ENCODE assay signal across 19 mouse cellular contexts in the genomic region with DNA sequence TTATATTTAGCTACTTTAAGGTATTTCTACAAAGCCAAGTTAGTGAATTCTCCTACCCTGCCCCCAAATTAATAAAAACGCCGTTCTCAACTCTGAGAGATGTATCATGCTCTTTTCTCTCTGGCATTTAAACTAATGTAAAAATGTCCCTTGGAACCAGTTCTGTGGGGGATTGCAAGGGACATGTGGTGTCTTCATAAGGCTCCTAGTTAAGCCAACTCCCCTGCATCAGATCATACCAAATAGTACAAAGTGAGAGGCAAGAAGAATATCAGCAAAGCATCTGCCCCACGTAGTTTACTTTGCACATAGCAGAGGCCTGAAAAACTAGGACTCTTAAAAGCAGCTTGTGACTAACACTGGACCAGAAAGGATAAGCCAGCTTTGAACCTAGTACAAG. TPM values are rescaled to one million over a fixed set of nuclear protein-coding genes. Genes with fewer than 3 reads are reported as not detected.
DNase-seq lines count a peak whose midpoint lies in the region; ATAC-seq and TF ChIP-seq lines count a peak whose summit lies in the region.
"Had no signal": no experiment of that assay in that cellular context is flagged by ENCODE, and none has a peak within 500 bp of the region (broad histone marks: within the 10 kb centered on the region; RNA-seq: fewer than 3 reads in every experiment).

No protein-coding gene starts in this region.

- peak overlapping the region; percentile 83 for H3K27ac ChIP-seq in left cerebral cortex, adult 2 months
- no peak overlapping the region for H3K27ac ChIP-seq in limb, embryonic 11.5 days (replicated peaks; ENCODE audit: low read depth, low read length)
- no peak overlapping the region for H3K27ac ChIP-seq in midbrain, embryonic 14.5 days (replicated peaks; ENCODE audit: low read depth, low read length)
- H3K27ac ChIP-seq: hindbrain, embryonic 10.5 days; limb, embryonic 15.5 days; liver, embryonic 15.5 days; macrophage; midbrain, embryonic 10.5 days had no signal

- H3K9ac ChIP-seq in limb, embryonic 11.5 days (ENCODE audit: low read length): no peak overlapping the region
- H3K9ac ChIP-seq in midbrain, embryonic 14.5 days (replicated peaks; ENCODE audit: low read length): no peak overlapping the region
- H3K9ac ChIP-seq: limb, embryonic 15.5 days; liver, embryonic 15.5 days had no signal

- TF ChIP-seq CTCF in left cerebral cortex, adult 2 months (IDR thresholded peaks at IDR 0.05): no peak

- no peaks in the 10 kb centered on the region for H3K27me3 ChIP-seq in limb, embryonic 11.5 days (ENCODE audit: control insufficient read depth, insufficient read depth, low read length)
- no peaks in the 10 kb centered on the region for H3K27me3 ChIP-seq in midbrain, embryonic 14.5 days (ENCODE audit: control insufficient read depth, insufficient read depth, low read length)
- H3K27me3 ChIP-seq: limb, embryonic 15.5 days; liver, embryonic 15.5 days had no signal

- no peak overlapping the region for H3K4me3 ChIP-seq in left cerebral cortex, adult 2 months
- no peak overlapping the region for H3K4me3 ChIP-seq in limb, embryonic 11.5 days (ENCODE audit: low read depth, low read length)
- H3K4me3 ChIP-seq in midbrain, embryonic 14.5 days (replicated peaks; ENCODE audit: low read depth, low read length): no peak overlapping the region
- H3K4me3 ChIP-seq: hindbrain, embryonic 10.5 days; limb, embryonic 15.5 days; liver, embryonic 15.5 days; midbrain, embryonic 10.5 days had no signal

- DNase-seq in heart, adult 11 months: peak; percentile 41
- no peak for DNase-seq in heart, adult 8-10 months (ENCODE audit: low spot score)
- peak in 1 of 2 experiments; percentile 7 for DNase-seq in left cerebral cortex, adult 2 months (ENCODE audit: extremely low spot score in 1 of 2, low spot score in 2 of 2)
- no peak for DNase-seq in left cerebral cortex, postnatal 4 days
- peak; percentile 53 to 55 for DNase-seq in frontal cortex, adult 2 months (ENCODE audit: extremely low spot score in 1 of 2, low spot score in 1 of 2)
- DNase-seq in limb, embryonic 11.5 days (ENCODE audit: low spot score): peak; percentile 8
- DNase-seq in spleen, adult 12 weeks (ENCODE audit: low spot score): no peak
- no peak for DNase-seq in midbrain, embryonic 14.5 days
- DNase-seq: cerebellum, adult 18-20 months; kidney, adult 9 months; kidney, postnatal 25 days; thymus, postnatal 14 days had no signal

- no peak for ATAC-seq in limb, embryonic 11.5 days (ENCODE audit: insufficient number of reproducible peaks, low FRiP score, low TSS enrichment, low read depth)
- no peak for ATAC-seq in midbrain, embryonic 14.5 days (ENCODE audit: low FRiP score, low TSS enrichment)
- ATAC-seq: forebrain, embryonic 16.5 days had no signal

- H3K9me3 ChIP-seq in limb, embryonic 11.5 days (ENCODE audit: control insufficient read depth, low read length): no peaks in the 10 kb centered on the region
- H3K9me3 ChIP-seq in midbrain, embryonic 14.5 days (ENCODE audit: control insufficient read depth, low read length): no peaks in the 10 kb centered on the region
- H3K9me3 ChIP-seq: hindbrain, embryonic 10.5 days; limb, embryonic 15.5 days; liver, embryonic 15.5 days; midbrain, embryonic 10.5 days had no signal

- H3K36me3 ChIP-seq in limb, embryonic 11.5 days (ENCODE audit: control insufficient read depth, insufficient read depth, low read length): no peaks in the 10 kb centered on the region
- no peaks in the 10 kb centered on the region for H3K36me3 ChIP-seq in midbrain, embryonic 14.5 days (ENCODE audit: control insufficient read depth, insufficient read depth, low read length)
- H3K36me3 ChIP-seq: hindbrain, embryonic 10.5 days; limb, embryonic 15.5 days; liver, embryonic 15.5 days; midbrain, embryonic 10.5 days had no signal

- no peaks in the 10 kb centered on the region for H3K4me1 ChIP-seq in limb, embryonic 11.5 days (ENCODE audit: control insufficient read depth, insufficient read depth, low read length)
- H3K4me1 ChIP-seq in midbrain, embryonic 14.5 days (ENCODE audit: control insufficient read depth, insufficient read depth, low read length): no peaks in the 10 kb centered on the region

- intact Hi-C loops in left cerebral cortex, adult 2 months (cut with DNase I): loop anchor here (1.0 to 5.0 kb wide), 2 partner anchors 28 to 64 kb away; no protein-coding TSS in a partner anchor
- intact Hi-C loops in left cerebral cortex, postnatal 4 days (cut with DNase I): no loop called here

- no peak overlapping the region for H3K4me2 ChIP-seq in limb, embryonic 11.5 days (ENCODE audit: low read depth, severe bottlenecking)
- H3K4me2 ChIP-seq in midbrain, embryonic 14.5 days (ENCODE audit: low read length): no peak overlapping the region
- H3K4me2 ChIP-seq: limb, embryonic 15.5 days; liver, embryonic 15.5 days had no signal

- 84% methylated on average over 3 of the region's 3 CpGs for WGBS in limb, embryonic 11.5 days
- 86% methylated on average over 3 of the region's 3 CpGs for WGBS in midbrain, embryonic 14.5 days

RNA-seq across cellular contexts. Expression of a gene that starts 33.6 kb away (rescaled TPM):
- total RNA-seq in heart, adult 8-10 months (2022): 1 to 10 TPM in 3 of 4 experiments, under 1 TPM in 1; 0.90 to 2.4 (median 1.5) TPM
- 1 to 10 TPM; 1.6 to 2.8 TPM for total RNA-seq in left cerebral cortex, adult 2 months (2021)
- total RNA-seq in left cerebral cortex, postnatal 4 days (2021): 1 to 10 TPM in 1 of 2 experiments, under 1 TPM in 1; 0.50 to 1.3 TPM
- polyA plus RNA-seq in frontal cortex, adult 2 months (2012; rRNA removed): 1.1 and 1.2 TPM in 2 replicates
- 1.2 and 1.3 TPM in 2 replicates for polyA plus RNA-seq in limb, embryonic 11.5 days (2014; fragmentation: Nextera tagmentation; extraction: Ambion mirVana)
- polyA plus RNA-seq in midbrain, embryonic 14.5 days (2014; fragmentation: Nextera tagmentation; extraction: Ambion mirVana): 0.41 and 0.57 TPM in 2 replicates
- total RNA-seq: common myeloid progenitor, adult 5-6 weeks had no signal
- polyA plus RNA-seq: macrophage had no signal

Comparison
In these comparisons a context has a peak if more than half of its experiments do, and no peak if none do; other contexts are left out.
1. DNase-seq: peak in heart, adult 11 months (single experiment), frontal cortex, adult 2 months (2 of 2) and limb, embryonic 11.5 days (single experiment); none in heart, adult 8-10 months (single experiment), left cerebral cortex, postnatal 4 days (single experiment), spleen, adult 12 weeks (single experiment) and midbrain, embryonic 14.5 days (single experiment).